24 mouse cellular contexts compared by ENCODE assay signal in genomic region chr3:152815110-152815509, GRCm38 (mm10).
DNase-seq lines count a peak whose midpoint lies in the region; ATAC-seq and TF ChIP-seq lines count a peak whose summit lies in the region.
"Had no signal": no experiment of that assay in that cellular context is flagged by ENCODE, and none has a peak within 500 bp of the region (broad histone marks: within the 10 kb centered on the region; RNA-seq: fewer than 3 reads in every experiment).

No protein-coding gene starts in this region.

- no peaks in the 10 kb centered on the region for H3K9me3 ChIP-seq in liver, postnatal 0 days (ENCODE audit: low read length)
- no peaks in the 10 kb centered on the region for H3K9me3 ChIP-seq in lung, embryonic 15.5 days
- no peaks in the 10 kb centered on the region for H3K9me3 ChIP-seq in lung, postnatal 0 days (ENCODE audit: low read length)
- H3K9me3 ChIP-seq: embryonic facial prominence, embryonic 13.5 days; embryonic facial prominence, embryonic 15.5 days; forebrain, embryonic 10.5 days; forebrain, embryonic 12.5 days had no signal

- H3K4me1 ChIP-seq in liver, adult 2 months (ENCODE audit: control insufficient read depth, insufficient read depth, low read length): peaks cover 3% of the 10 kb centered on the region
- H3K4me1 ChIP-seq in liver, postnatal 0 days (ENCODE audit: insufficient read depth): 0 out of 2 replicates have a peak, but pooled peaks cover 3% of the 10 kb centered on the region
- H3K4me1 ChIP-seq in lung, embryonic 15.5 days: no peaks in the 10 kb centered on the region
- no peaks in the 10 kb centered on the region for H3K4me1 ChIP-seq in lung, postnatal 0 days (ENCODE audit: insufficient read depth, low read depth, low read length)
- H3K4me1 ChIP-seq: embryonic facial prominence, embryonic 13.5 days; embryonic facial prominence, embryonic 15.5 days; forebrain, embryonic 10.5 days; forebrain, embryonic 12.5 days had no signal

- no peak for TF ChIP-seq POLR2A in liver, adult 2 months (IDR thresholded peaks at IDR 0.05; ENCODE audit: extremely low read depth, insufficient read depth, low read length)

- TF ChIP-seq EP300 in liver, postnatal 0 days (IDR thresholded peaks at IDR 0.05; ENCODE audit: low read depth): no peak
- peak; percentile 40; the same call in 1 of the 2 replicates for TF ChIP-seq EP300 in lung, postnatal 0 days (IDR thresholded peaks at IDR 0.05)

- H3K27me3 ChIP-seq in liver, adult 2 months (ENCODE audit: control insufficient read depth, insufficient read depth, low read length): no peaks in the 10 kb centered on the region
- no peaks in the 10 kb centered on the region for H3K27me3 ChIP-seq in liver, postnatal 0 days (ENCODE audit: insufficient read depth, low read length)
- H3K27me3 ChIP-seq in lung, embryonic 15.5 days: no peaks in the 10 kb centered on the region
- no peaks in the 10 kb centered on the region for H3K27me3 ChIP-seq in lung, postnatal 0 days (replicated peaks; ENCODE audit: insufficient read depth, low read length)
- H3K27me3 ChIP-seq: embryonic facial prominence, embryonic 13.5 days; embryonic facial prominence, embryonic 15.5 days; forebrain, embryonic 12.5 days had no signal

- H3K4me2 ChIP-seq in liver, postnatal 0 days (ENCODE audit: low read depth, low read length): no peak overlapping the region
- no peak overlapping the region for H3K4me2 ChIP-seq in lung, embryonic 15.5 days
- H3K4me2 ChIP-seq in lung, postnatal 0 days (replicated peaks; ENCODE audit: low read depth, low read length): no peak overlapping the region
- H3K4me2 ChIP-seq: embryonic facial prominence, embryonic 13.5 days; embryonic facial prominence, embryonic 15.5 days; forebrain, embryonic 12.5 days had no signal

- H3K9ac ChIP-seq in liver, adult 2 months (ENCODE audit: low read depth, low read length): no peak overlapping the region
- no peak overlapping the region for H3K9ac ChIP-seq in liver, postnatal 0 days (replicated peaks)
- no peak overlapping the region for H3K9ac ChIP-seq in lung, embryonic 15.5 days
- no peak overlapping the region for H3K9ac ChIP-seq in lung, postnatal 0 days (replicated peaks; ENCODE audit: low read depth)
- H3K9ac ChIP-seq: embryonic facial prominence, embryonic 13.5 days; embryonic facial prominence, embryonic 15.5 days; forebrain, embryonic 12.5 days had no signal

- WGBS in liver, adult 2 months: 48% methylated on average over 5 of the region's 5 CpGs
- 65% methylated on average over 5 of the region's 5 CpGs for WGBS in liver, postnatal 0 days (ENCODE audit: insufficient replicate concordance)
- WGBS in lung, embryonic 15.5 days: 56% methylated on average over 5 of the region's 5 CpGs
- WGBS in lung, postnatal 0 days: 62% methylated on average over 5 of the region's 5 CpGs

- no peaks in the 10 kb centered on the region for H3K79me2 ChIP-seq in liver, adult 2 months (ENCODE audit: control insufficient read depth, insufficient read depth, low read length)

- H3K27ac ChIP-seq in liver, adult 2 months (replicated peaks; ENCODE audit: insufficient read depth, low read depth, low read length): no peak overlapping the region
- H3K27ac ChIP-seq in liver, postnatal 0 days (ENCODE audit: low read depth): no peak overlapping the region
- H3K27ac ChIP-seq in lung, embryonic 15.5 days: no peak overlapping the region
- H3K27ac ChIP-seq in lung, postnatal 0 days (ENCODE audit: low read length): no peak overlapping the region
- H3K27ac ChIP-seq: embryonic facial prominence, embryonic 13.5 days; embryonic facial prominence, embryonic 15.5 days; forebrain, embryonic 10.5 days; forebrain, embryonic 12.5 days had no signal

- no peak for ATAC-seq in liver, postnatal 0 days
- peak; percentile 65; the same call in 1 of the 2 replicates for ATAC-seq in lung, embryonic 15.5 days (ENCODE audit: borderline replicate concordance, extremely low read depth, low FRiP score, low TSS enrichment)
- peak; percentile 65 for ATAC-seq in lung, postnatal 0 days
- ATAC-seq in granulocyte monocyte progenitor cell, adult 5-6 weeks (replicated peaks; ENCODE audit: poor library complexity, severe bottlenecking): peak; percentile 17
- ATAC-seq: forebrain, embryonic 14.5 days; forebrain, embryonic 16.5 days had no signal

- H3K4me3 ChIP-seq in liver, adult 2 months (ENCODE audit: insufficient read depth, low read depth, low read length): no peak overlapping the region
- H3K4me3 ChIP-seq in liver, postnatal 0 days (ENCODE audit: low read depth, low read length): no peak overlapping the region
- H3K4me3 ChIP-seq in lung, embryonic 15.5 days: no peak overlapping the region
- H3K4me3 ChIP-seq in lung, postnatal 0 days (ENCODE audit: low read depth, low read length): no peak overlapping the region
- H3K4me3 ChIP-seq: embryonic facial prominence, embryonic 13.5 days; embryonic facial prominence, embryonic 15.5 days; erythroblast, embryonic 14.5 days; forebrain, embryonic 10.5 days; forebrain, embryonic 12.5 days had no signal

- peak; percentile 58 for DNase-seq in liver, adult 2 months (ENCODE audit: extremely low read depth, low read depth, low spot score)
- no peak for DNase-seq in liver, postnatal 0 days
- no peak for DNase-seq in lung, postnatal 14 days
- peak; percentile 79 for DNase-seq in lung, postnatal 0 days (ENCODE audit: low spot score)
- no peak for DNase-seq in lung, postnatal 25 days (ENCODE audit: low spot score)
- no peak for DNase-seq in cerebellum, adult 18-20 months
- DNase-seq: adrenal gland, adult 8-10 months; adrenal gland, postnatal 14 days; adrenal gland, postnatal 36 days; cerebellum, adult 11-12 months; cerebellum, adult 8-10 months; cerebellum, adult 9-11 months; cerebellum, postnatal 14 days; cerebellum, postnatal 36 days; embryo, embryonic 11 days had no signal

- no peaks in the 10 kb centered on the region for H3K36me3 ChIP-seq in liver, adult 2 months (ENCODE audit: control insufficient read depth, insufficient read depth, low read length)
- H3K36me3 ChIP-seq in liver, postnatal 0 days (replicated peaks; ENCODE audit: insufficient read depth, low read length): no peaks in the 10 kb centered on the region
- no peaks in the 10 kb centered on the region for H3K36me3 ChIP-seq in lung, embryonic 15.5 days
- no peaks in the 10 kb centered on the region for H3K36me3 ChIP-seq in lung, postnatal 0 days (ENCODE audit: insufficient read depth, low read length)
- H3K36me3 ChIP-seq: embryonic facial prominence, embryonic 13.5 days; embryonic facial prominence, embryonic 15.5 days; forebrain, embryonic 10.5 days; forebrain, embryonic 12.5 days had no signal

- TF ChIP-seq CTCF in liver, adult 2 months (IDR thresholded peaks at IDR 0.05; ENCODE audit: low read depth, low read length): no peak
- no peak for TF ChIP-seq CTCF in liver, postnatal 0 days (IDR thresholded peaks at IDR 0.05; ENCODE audit: low read depth)
- no peak for TF ChIP-seq CTCF in lung, postnatal 0 days (IDR thresholded peaks at IDR 0.05)

Comparison
In these comparisons a context has a peak if more than half of its experiments do, and no peak if none do; other contexts are left out.
1. DNase-seq: peak in liver, adult 2 months (single experiment) and lung, postnatal 0 days (single experiment); none in liver, postnatal 0 days (single experiment), lung, postnatal 14 days (single experiment), lung, postnatal 25 days (single experiment) and cerebellum, adult 18-20 months (0 of 2).